Mouse (Mus musculus) layer of hippocampus, postnatal 10 days (tissue): ENCODE results near the gene Dpm3. TPM values are rescaled to one million over a fixed set of nuclear protein-coding genes. Genes with fewer than 3 reads are reported as not detected.

Source experiments
- microRNA-seq, 2 experiments: library from miRNA; unstranded; fragments of <30 nt; microRNA quantifications; one replicate each; pipeline ENCODE4 v1.2.0; 2021
- total RNA-seq, 2 experiments: library from RNA; stranded (reverse); gene quantifications; 2 replicates each; pipeline ENCODE4 v1.2.3; 2021

Dpm3 gene
- total RNA-seq, 2 experiments from 2014 or later, result 53.3 to 66.3 TPM

Small RNA genes lying within 50 kb of the gene (microRNA-seq; reads per million reads assigned to microRNA genes)
- gene Mir92b, result 6,307 to 8,460 reads per million in 2 experiments

Other genes starting within 250 kb of the Dpm3 start
- 100 to 1,000 TPM; 164 to 173 TPM for gene Rusc1, start 166.0 kb upstream of the Dpm3 start, total RNA-seq
- gene Gm43738, start 158.3 kb upstream of the Dpm3 start, total RNA-seq, result under 1 TPM in 1 of 2 experiments, not detected in 1; 0.18 TPM
- gene Fdps, start 157.4 kb upstream of the Dpm3 start, total RNA-seq, result 100 to 1,000 TPM; 159 to 162 TPM
- gene Pklr, start 123.2 kb upstream of the Dpm3 start, total RNA-seq, result under 1 TPM; 0.22 to 0.48 TPM
- 10 to 100 TPM; 30.9 to 35.1 TPM for gene Hcn3, start 99.2 kb upstream of the Dpm3 start, total RNA-seq
- gene Clk2, start 94.6 kb upstream of the Dpm3 start, total RNA-seq, result 10 to 100 TPM; 52.0 to 55.9 TPM
- gene Scamp3, start 81.9 kb upstream of the Dpm3 start, total RNA-seq, result 10 to 100 TPM; 79.4 to 79.6 TPM
- gene Fam189b, start 76.2 kb upstream of the Dpm3 start, total RNA-seq, result 10 to 100 TPM; 65.8 to 69.5 TPM
- gene Gba, start 56.4 kb upstream of the Dpm3 start, total RNA-seq, result 10 to 100 TPM; 57.9 to 58.7 TPM
- gene Thbs3, start 44.2 kb upstream of the Dpm3 start, total RNA-seq, result 10 to 100 TPM; 45.2 to 48.4 TPM
- 100 to 1,000 TPM in 1 of 2 experiments, 10 to 100 TPM in 1; 92.8 to 109 TPM for gene Mtx1, start 32.3 kb upstream of the Dpm3 start, total RNA-seq
- under 1 TPM; 0.66 to 0.89 TPM for gene Muc1, start 30.3 kb upstream of the Dpm3 start, total RNA-seq
- 10 to 100 TPM; 72.8 to 95.1 TPM for gene Krtcap2, start 13.4 kb upstream of the Dpm3 start, total RNA-seq
- gene Trim46, start 13.0 kb upstream of the Dpm3 start, total RNA-seq, result 100 to 1,000 TPM; 101 to 112 TPM
- 10 to 100 TPM; 27.6 to 29.8 TPM for gene Slc50a1, start 11.2 kb downstream of the Dpm3 start, total RNA-seq
- gene Efna1, start 21.8 kb downstream of the Dpm3 start, total RNA-seq, result 1 to 10 TPM; 6.4 to 7.2 TPM
- gene Efna3, start 63.6 kb downstream of the Dpm3 start, total RNA-seq, result 10 to 100 TPM; 59.9 to 63.1 TPM
- 1 to 10 TPM; 2.7 to 3.4 TPM for gene Efna4, start 78.7 kb downstream of the Dpm3 start, total RNA-seq
- 100 to 1,000 TPM; 102 to 105 TPM for gene Adam15, start 90.6 kb downstream of the Dpm3 start, total RNA-seq
- gene Dcst2, start 102.6 kb downstream of the Dpm3 start, total RNA-seq, result under 1 TPM; 0.51 to 0.71 TPM
- gene Dcst1, start 105.9 kb downstream of the Dpm3 start, total RNA-seq, result under 1 TPM in 1 of 2 experiments, not detected in 1; 0.59 TPM
- 1 to 10 TPM; 6.6 to 8.7 TPM for gene Zbtb7b, start 135.4 kb downstream of the Dpm3 start, total RNA-seq
- gene Lenep, start 143.4 kb downstream of the Dpm3 start, total RNA-seq, result 1 to 10 TPM in 1 of 2 experiments, not detected in 1; 3.5 TPM
- gene Flad1, start 152.5 kb downstream of the Dpm3 start, total RNA-seq, result 10 to 100 TPM; 28.8 to 33.6 TPM
- gene Cks1b, start 159.0 kb downstream of the Dpm3 start, total RNA-seq, result 10 to 100 TPM in 1 of 2 experiments, 1 to 10 TPM in 1; 9.8 to 10.9 TPM
- 10 to 100 TPM; 14.7 to 15.1 TPM for gene Shc1, start 159.1 kb downstream of the Dpm3 start, total RNA-seq
- 10 to 100 TPM; 48.5 to 52.3 TPM for gene Pygo2, start 170.9 kb downstream of the Dpm3 start, total RNA-seq
- gene Pbxip1, start 177.3 kb downstream of the Dpm3 start, total RNA-seq, result 10 to 100 TPM; 43.3 to 45.2 TPM
- gene Pmvk, start 195.2 kb downstream of the Dpm3 start, total RNA-seq, result 10 to 100 TPM; 44.0 to 46.9 TPM